Mouse (Mus musculus) cerebral cortex, adult 2 months (tissue): ENCODE data around the gene Rgl1.

Experiments used
- WGBS: fragments of 180-500 bp; shearing (Covaris S2); methylation state at CpG from one replicate; pipeline ENCODE4 v1.1.7; 2018; 5-methylcytosine and 5-hydroxymethylcytosine counted together

Rgl1 gene

GRCm38 (mm10) chr1:152506175-152506574 lies 260.0 kb downstream of the Rgl1 start:
- WGBS, result 87% methylated on average over 5 of the region's 5 CpGs

- 79% methylated on average over 12 of the region's 12 CpGs for WGBS
Observed at GRCm38 (mm10) chr1:152499802-152500201, 266.3 kb downstream of the Rgl1 start.

GRCm38 (mm10) chr1:152497581-152497980 lies 268.6 kb downstream of the Rgl1 start:
- 54% methylated on average over 11 of the region's 11 CpGs for WGBS

- 47% methylated on average over 2 of the region's 2 CpGs for WGBS
Observed at GRCm38 (mm10) chr1:152496831-152497230, 269.3 kb downstream of the Rgl1 start.

GRCm38 (mm10) chr1:152492258-152492657 lies 273.9 kb downstream of the Rgl1 start:
- 92% methylated on average over 1 of the region's 1 CpGs for WGBS

GRCm38 (mm10) chr1:152490842-152491241 lies 275.3 kb downstream of the Rgl1 start:
- 97% methylated on average over 1 of the region's 1 CpGs for WGBS

- 58% methylated on average over 4 of the region's 4 CpGs for WGBS
Observed at GRCm38 (mm10) chr1:152476126-152476525, 290.0 kb downstream of the Rgl1 start.

GRCm38 (mm10) chr1:152468443-152468842 lies 297.7 kb downstream of the Rgl1 start:
- WGBS, result 28% methylated on average over 9 of the region's 9 CpGs
